Mouse (Mus musculus) liver (tissue): ENCODE results near the gene Glis1.
A peak's percentile ranks its signal among the peaks of the same experiment; 100 is the strongest.

Source experiments
- DNase-seq: peaks from one replicate; pipeline ENCODE4 v3.0.0-alpha.2; 2020; ENCODE audit warnings: mixed read lengths

Gene Glis1

DNA sequence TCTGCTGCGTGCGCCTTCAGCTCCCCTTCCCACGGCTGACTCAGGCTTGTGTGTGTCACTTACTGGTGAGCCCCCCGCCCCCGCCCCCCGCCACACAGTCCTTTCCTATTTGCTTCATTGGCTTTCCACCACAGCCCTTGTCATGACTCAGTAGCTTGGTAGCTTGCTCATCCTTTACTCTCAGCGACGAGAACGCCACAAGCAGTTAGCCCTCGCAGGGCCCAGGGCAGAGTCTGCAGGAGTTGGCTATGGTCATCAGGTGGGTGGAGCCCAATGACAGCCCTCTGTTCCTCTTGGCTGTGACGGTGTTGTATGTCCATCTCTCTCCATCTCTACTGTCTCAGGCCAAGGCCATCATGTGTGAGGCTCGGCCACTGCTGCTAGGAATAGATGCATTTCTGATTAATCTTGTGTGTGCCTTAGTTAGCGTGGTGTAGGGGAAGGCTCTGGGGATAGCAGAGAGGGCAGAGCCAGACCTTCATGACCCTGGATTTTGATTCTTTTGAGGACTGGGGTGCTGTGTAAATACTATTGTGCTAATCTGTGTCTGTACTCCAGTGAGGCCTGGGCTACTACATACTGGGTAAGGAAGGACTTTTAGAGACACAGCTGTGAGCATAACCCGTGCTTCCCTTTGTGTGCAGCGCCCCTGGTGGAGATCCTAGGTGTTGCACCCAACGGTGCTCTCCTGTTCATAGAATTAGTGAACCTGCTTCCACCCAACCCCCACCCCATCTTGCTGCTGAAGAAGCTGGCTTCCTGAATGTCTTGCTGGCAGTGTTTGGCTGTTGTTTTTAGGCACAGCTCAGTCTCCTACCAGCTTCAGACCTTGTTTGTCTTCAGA is 19.0 kb downstream of the Glis1 start:
- peak; percentile 92 for DNase-seq

DNA sequence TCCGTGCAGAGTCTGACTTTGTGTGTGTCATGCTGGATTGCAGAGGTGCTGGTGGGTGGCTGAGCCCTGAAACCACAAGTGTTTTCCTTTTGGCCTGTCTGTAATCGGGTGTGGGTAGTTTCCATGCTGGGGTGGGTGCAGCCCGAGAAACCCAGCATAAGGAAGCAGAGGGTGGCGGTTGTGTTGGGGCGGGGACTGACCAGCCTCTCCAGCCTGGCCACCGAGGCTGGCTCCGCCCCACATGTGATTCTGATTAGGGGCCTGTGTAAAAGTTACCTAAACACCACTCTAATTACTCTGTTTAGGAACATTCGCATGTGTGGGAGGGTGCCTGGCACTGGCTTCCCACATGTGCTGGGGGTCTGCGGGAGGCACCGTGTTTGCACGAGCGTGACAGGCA is 23.2 kb downstream of the Glis1 start:
- DNase-seq: peak; percentile 84

DNA sequence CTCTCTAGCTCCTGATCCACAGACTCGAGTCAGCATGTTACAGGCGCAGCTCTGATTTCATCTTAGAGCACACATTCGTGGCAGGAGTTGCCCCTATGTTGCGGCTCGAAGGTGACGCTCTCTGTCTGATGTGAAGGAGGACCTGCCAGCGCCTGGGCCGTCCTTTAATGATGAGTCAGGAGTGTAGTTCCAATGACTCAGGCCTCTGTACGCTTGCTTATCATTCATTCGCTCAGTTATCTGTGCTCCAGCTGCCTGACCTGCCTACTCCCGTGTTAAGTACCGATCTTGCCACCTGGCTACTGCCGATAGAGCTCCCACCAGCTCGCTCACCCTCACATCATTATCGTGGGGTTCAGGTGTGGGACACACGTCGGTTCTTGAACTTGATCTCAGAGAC is 24.5 kb downstream of the Glis1 start:
- DNase-seq: peak; percentile 85

DNA sequence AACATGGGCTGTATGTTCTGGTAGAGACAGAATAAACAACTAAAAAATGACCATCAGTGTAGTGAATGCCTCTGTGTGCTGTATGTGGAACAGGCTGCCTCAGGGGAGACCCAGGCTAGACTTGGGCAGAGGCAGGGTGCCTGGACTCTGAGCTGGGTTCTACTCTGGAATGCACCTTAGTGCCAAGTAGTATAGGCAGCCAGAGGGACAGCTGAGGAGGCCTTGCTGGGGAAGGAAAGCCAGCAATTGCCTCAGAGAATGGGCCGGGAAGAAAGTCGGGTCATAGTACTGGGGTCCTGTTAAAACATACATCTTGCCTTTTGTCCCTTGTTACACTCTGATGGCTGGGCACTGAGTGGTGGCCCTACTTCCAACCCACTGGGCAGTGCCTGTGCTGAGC is 25.1 kb downstream of the Glis1 start:
- DNase-seq: no peak

DNA sequence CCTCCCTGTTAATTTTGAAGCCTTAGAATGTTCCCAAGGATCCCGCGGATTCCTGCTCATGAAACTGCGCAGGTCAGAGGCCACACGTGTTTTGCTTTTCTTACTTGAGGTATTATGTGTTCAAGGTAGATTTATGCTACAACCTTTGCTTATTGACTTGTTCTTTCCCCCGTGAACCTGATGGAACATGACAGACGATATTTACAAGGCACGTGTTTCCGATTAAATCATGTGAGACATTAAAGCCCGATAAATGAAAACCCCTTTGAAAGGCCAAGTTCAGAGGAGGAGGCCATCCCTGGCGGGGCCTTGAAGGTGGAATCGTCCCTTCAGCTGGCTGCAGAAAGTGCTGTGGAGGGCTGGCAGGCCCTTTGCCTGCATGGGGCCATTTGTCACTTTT is 26.1 kb downstream of the Glis1 start:
- DNase-seq: no peak

DNA sequence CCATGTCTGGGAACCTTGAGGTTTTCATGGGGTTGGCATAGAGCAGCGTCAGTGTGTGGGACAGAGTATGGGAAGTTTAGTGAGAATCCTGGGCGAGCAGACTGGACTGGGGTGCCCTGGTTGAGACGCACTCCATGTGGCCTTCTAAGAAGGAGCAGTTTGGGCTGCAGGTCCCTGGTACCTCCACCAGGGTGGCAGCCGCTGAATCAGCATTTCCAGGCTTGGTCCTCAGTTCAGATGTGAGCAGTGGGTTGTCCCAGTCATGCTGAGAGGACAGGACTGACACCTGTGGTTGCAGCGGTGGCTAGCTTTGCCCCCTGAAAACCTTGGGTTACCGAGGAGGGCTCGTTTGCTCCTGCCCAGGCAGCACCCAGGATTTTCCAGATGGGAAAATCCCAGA is 33.4 kb downstream of the Glis1 start:
- DNase-seq: no peak

DNA sequence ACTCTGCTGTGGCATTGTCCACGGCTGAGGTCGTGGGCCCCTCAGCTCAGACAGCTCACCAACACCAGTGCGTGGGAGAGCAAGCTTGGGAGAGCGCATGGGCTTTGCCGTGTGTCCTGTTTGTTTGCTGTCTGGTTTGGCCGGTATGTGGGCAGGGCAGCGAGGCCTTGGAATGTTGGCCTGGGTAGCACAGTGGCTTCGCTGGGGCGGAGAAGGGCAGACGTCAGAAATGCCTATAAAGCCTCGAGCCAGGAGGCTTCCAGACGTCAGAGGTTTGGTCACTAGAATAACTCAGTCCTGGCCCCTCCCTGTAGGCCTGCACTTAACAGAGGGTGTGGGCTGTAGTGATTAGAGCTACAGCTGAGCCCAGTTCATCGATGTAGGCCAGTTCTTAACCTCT is 33.9 kb downstream of the Glis1 start:
- DNase-seq: no peak

DNA sequence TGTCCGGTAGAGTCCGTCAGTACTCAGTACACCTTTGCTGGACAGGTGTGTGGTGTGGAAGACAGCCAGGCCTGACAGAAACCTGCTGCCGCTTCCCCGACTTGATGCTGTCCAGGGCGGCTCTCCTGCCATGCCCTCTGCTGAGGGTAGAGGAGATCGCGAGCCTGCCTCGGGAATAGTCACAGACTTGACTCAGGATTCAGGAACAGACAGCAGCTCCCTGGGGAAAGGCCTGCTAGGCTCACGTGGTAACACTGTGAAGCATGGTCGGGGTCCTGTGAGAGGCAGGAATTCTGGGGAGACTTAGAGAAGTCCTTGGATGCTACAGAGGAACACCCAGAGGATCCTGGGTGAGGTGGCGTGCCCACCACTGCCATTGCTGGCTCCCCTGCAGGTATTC is 34.4 kb downstream of the Glis1 start:
- DNase-seq: no peak

DNA sequence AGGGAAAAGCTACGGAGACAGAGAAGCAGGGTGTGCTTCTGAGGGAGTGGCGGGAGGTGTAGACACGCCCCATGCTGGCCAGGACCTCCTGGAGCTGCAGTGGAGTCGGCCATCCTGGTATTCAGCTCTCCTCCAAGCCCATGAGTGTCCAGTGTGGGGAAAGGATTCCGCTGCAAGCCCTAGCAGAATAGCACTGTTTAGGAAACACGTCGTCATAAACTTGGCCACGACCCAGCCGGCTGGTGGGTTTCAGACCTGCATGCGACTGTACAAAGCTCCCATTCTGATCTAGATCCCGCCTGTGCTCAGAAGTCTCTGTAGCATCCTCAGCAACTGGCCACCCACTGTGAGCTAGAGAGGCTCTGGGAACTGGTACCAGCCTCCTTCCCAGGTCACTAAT is 41.9 kb downstream of the Glis1 start:
- no peak for DNase-seq

DNA sequence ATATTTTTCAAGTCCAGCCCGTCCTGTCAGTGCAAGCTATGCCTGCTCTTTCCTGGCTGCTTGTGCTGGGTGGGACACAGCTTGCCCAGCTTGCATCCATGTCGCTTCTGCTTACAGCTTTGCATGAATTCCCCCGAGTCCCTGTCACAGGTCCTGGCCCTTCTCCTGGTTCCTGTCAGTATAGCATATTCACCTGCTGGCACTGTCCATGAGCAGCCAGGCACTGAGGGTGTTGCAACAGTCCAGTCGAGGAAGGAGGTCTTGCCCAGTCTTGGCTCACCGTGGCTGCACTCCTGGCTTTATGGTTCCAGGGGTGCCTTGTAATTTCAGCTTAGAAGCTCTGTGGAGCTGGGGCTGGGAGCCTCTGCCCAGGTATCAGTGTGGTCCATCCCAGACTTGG is 44.6 kb downstream of the Glis1 start:
- DNase-seq: no peak

DNA sequence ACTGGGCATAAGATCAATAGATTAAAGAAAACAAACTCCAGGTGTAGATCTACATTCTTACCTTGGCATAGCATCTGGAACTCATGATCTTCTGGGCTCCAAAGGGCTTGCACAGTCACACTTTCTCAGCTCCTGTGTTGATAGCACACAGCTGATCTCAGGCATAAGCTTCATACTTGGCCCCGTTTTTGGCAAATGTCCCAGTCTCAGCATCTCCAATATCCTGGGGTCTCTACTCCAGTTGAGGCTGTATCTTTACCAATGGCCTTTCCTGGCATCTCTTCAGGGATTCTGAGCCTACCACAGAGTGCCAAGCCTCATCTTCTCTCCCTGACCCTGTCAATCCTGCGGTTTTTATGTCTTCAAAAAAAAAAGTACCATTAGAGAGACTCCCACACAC is 48.1 kb downstream of the Glis1 start:
- DNase-seq: no peak

DNA sequence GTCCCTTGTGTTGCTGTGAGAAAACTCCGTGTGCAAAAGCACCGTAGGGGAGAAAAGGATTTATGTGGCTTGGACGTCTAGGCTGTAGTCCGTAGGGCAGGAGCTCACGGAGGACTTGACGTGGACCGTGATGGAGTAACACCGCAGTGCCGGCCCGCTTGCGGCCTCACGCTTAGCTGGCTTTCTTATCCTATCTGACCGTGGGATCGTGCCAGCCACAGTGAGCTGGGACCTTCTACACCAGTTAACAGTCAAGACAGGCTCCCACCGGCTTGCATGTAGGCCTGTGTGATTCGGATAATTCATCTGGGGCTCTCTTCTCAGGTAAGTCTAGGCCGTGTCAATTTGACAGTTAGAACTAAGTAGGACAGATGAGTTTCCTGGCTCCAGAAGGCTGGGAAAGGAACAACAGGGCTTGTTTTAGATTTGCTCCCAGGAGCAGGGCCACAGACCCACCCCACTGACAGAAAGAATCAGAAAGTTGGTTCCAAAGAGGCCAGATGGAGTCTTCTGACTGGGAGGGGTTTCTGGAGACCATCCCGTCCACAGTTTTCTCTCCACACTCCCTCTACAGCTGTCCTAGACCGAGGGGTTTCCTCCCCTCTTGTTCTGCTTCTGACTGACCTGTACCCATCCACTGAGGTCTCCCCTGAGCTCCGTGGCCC is 49.3 kb downstream of the Glis1 start:
- DNase-seq: no peak

DNA sequence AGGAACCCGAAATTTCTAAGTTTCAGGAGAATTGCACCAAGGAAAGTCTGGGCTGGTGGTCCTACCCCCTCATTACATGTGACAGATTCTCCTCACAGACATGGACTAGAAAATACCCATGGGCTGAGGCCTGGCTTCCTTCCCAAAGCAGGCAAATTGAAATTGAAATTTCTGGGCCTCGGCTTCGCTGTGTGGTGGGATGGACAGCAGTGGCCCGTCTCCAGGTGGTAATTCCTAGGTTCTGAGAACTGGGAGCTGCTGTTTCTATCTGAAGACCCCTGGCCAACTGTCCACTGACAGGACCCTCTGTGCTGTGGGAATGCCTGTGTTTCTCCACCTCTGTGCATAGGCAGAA is 49.8 kb downstream of the Glis1 start:
- DNase-seq: no peak

DNA sequence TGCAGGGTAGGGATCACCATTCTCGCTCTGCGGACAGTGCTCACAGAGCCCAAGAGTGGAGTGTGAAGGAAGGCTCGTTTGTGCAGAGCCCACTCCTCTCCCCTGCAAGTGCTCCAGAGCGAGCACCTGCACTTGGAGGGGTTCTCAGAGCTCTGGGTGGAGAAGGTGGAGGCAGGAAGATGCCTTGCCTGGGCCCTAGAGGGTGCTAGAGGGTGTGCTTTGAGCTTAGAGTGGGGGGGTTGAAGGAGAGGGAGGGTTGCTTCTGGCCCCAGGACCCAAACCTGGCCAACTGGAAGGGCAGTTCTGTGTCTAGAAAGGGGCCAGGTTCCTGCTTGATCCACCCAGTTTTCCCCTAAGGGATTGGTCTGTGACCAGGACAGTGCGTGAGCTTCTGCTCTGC is 51.5 kb downstream of the Glis1 start:
- no peak for DNase-seq

DNA sequence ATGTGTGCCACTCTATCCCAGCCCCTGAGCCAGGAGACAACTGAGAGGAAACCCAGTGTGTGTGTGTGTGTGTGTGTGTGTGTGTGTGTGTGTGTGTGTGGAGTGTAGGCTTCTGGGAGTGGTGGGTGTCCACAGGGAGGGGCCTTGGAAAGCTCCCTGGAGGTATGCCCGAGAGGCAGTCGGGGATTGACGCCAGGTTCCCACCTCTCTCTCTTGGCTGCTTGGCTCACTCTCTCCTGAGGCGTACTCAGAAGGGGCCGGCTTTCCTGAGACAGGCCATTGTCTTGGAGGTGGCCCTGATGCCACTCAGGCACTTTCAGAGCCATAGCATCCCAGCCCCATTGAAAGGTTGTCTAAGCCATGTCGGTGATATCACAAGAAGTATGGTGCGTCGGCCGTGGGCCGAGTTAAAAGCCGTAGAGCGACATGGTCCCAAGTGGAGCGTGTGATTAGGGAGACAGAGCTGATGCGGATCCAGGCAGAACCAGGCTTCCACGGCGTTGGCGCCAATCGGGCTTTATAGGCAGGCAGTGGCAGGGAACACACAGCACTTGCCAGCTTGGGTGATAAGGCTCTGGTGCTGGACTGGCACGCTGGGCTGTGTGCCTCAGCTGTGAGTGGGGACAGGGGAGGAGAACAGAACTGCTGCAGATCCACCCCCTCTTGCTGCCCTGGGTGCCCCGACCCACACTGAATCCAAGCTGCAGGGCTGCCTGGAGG is 54.9 kb downstream of the Glis1 start:
- no peak for DNase-seq

DNA sequence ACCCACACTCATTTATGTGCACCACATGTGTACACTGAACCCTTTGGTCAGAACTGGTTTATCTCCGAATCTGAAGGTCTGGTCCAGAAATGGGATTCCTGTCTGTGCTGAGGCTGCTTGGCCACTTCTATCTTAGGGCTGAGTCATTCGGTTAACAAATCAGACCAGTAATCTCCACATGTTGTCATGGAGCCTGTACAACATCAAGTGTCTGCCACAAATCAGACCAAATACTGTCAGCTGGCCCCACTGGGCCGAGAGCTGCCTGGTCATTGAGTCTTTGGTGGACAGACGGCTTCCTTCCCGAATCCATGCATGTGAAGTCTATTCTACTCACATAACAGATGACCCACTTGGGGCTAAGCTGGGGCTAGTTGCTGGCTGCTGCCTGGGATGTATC is 58.6 kb downstream of the Glis1 start:
- DNase-seq: no peak

DNA sequence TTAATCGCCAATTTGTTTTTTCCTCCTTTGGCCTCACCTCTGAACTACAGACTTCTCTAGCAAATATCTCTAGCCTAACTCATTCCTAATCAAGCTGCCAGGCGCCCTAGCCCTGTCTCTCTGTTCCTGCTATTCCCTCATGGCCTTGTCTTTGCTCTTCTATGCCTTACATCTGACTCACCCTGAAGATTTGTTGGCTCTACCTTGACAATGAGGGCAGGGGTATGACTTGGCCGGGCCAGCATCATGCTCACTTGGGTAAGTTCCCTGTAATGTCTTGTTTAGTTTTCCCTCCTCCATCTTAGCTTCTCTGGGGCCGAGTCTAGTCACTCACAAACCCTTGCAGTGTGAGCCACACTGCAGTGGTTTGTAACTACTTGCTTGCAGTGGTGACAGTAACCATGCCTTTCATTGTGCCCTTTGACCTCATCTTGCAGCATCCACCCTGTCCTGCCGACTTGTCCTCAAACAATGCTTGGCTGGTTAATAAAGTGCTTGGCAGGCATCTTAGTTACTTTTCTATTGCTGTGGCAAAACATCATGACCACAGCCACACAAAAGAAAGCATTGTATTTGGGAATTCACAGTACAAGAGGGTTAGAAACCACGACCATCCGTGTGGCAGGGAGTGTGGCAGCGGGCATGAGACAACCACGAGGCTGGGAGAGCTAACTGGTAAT is 61.5 kb downstream of the Glis1 start:
- no peak for DNase-seq

DNA sequence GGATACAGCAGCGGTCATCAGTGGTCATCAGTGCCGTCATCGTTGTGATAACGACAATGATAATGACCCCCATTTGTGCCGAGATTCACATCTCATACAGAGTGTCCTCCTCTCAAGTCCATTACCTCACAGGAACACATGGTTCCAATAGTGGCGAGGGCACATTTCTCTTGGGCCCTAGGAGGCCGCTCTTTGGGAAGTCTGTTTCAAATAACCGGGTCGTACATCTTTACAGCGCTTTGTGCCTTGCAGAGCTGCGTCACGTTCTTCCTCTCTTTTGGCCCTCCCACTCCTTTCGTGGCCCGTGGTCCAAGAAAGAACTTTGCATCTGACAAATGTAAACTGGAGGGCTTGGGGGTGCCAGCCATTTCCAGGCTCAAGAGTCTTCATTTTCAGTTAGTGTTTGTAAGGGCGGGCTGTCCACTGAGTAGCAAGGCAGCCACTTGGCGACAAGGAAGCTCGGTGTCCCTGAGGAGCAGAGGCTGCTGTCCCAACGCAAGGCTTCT is 63.1 kb downstream of the Glis1 start:
- DNase-seq: no peak

DNA sequence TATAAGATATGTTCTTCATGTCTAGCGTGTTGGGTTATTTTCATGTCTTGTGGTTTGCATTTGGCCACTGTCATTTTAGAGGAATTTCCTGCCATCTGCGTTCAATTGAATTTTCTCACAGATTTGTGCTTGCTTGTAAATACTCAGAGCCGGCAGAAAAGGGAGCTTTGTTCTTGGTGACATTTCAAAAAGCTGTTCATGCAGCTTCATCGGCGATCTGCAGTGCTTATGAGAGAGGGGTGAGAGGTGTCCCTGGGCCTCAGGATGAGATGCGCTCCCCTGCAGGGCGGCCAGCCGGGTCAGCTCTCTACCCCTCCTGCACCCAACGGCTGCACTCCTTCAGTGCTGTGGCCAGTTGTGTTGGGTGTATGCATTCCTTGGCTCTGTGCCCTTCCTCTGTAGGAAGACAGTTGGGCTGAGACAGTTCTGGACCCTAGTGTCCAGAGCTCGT is 68.2 kb downstream of the Glis1 start:
- no peak for DNase-seq

DNA sequence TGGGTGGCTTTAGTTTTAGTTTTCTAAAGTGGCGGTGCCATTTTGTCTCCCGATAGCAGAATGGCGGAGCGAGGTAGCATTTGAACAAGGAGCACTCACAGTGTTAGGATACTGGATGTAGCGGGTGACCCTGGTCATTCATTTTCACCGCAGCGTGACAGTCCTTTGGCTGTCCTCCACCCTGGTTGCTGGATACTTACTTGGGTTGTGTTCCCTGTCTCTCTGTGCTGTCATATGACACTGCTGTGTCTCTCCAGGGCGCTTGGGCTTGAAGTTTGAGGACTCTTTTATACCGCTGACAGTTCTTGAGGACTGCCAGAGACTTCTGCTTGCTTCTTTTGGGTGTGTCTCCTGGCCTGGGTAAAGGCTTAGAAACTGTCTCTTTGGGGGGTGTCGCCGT is 80.6 kb downstream of the Glis1 start:
- DNase-seq: no peak

DNA sequence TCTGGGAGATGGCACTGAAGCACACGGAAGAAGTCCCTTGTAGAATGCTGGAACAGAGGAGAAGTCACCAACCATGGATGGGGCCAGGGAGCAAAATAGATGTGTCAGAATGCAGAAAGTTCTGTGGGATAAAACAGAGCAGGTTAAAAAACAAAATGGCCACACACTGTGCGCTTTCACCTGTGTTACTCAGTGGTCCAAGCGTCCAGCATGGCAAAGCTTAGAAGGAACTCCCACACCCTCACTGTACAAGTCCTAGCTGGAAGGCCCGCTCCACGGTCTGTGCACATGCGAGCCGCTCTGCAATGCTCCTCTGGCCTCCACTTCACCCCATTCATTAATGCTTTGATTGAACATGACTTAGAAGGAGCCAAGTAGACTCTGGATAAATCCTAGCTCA is 81.2 kb downstream of the Glis1 start:
- no peak for DNase-seq

DNA sequence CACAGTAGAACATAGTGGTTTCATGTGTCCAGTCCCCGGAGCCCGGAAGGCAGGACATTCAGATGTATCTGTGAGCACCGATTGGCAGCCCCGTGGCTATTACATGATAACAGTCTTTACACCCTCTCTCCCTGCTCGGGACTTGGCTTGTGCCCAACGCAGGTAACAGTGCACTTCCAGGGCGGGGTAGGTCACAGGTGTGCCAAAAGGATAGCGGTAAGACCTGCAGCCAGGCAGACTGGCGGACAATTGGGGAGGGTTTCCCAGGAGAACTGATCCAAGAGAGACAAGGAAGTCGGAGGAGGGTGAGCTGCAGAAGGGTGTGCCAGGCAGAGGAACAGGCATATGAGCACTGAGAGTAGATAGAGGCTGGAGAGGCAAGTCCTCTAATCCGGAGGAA is 84.4 kb downstream of the Glis1 start:
- no peak for DNase-seq

DNA sequence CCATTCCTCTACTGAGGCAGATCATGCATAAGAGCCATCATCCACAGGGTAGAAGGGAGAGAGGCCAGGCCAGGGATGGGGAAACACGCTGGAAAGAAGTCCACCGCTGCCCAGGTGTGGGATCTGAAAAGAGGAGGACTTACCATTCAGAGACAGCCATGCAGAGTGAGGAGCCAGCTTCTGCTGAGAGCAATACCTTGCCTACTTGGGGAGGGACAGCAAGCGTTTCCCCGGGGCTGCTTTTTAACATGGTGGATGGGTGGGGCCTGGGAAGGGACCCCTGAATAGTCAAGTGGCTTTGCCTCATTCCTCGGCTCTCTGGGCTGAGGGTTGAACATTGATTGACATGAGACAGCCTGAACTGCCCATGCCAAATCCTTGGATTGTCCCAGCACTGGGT is 85.7 kb downstream of the Glis1 start:
- no peak for DNase-seq
